Mouse (Mus musculus): ENCODE measurements at regions not wholly inside any gene's neighbourhood (a gene's known extent, or its start where the extent isn't known, plus 50 kb on each side); places are given as distances from the start of the nearest gene placed in this dataset.

DNA sequence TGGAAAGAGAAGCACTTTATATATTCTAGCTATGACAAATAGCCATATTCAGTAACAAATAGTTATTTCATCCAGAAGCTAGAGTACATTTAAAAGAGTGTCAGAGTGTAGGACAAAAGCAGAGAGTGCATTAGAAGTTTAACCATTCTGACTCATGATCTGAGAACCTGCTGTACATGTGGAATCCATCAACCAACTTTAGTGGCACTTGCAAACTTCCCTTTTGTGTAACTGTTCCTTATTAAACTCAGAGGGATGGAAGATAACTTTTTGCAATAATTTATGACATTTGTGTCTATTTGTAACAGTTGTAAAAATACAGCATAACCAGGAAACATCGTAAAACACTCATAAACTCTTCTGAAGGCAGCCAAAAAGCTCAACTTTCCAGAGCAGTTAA, 1835.4 kb upstream of the Sel1l start:
- Histone ChIP-seq H3K9me3 (ENCODE audit: control insufficient read depth, low read length) (no peaks in the 10 kb centered on the region), H3K4me3 (replicated peaks; ENCODE audit: low read length) (no peak overlapping the region), H3K4me2 (replicated peaks; ENCODE audit: low read depth, low read length, severe bottlenecking) (no peak overlapping the region), H3K9ac (ENCODE audit: low read depth, low read length, severe bottlenecking) (no peak overlapping the region), H3K27me3 (ENCODE audit: control insufficient read depth, insufficient read depth, low read length) (no peaks in the 10 kb centered on the region), H3K4me1 (ENCODE audit: control insufficient read depth, insufficient read depth, low read length) (peaks cover 4% of the 10 kb centered on the region; the same call in 1 of the 2 replicates), H3K36me3 (ENCODE audit: control insufficient read depth, insufficient read depth, low read length) (no peaks in the 10 kb centered on the region), H3K27ac (replicated peaks; ENCODE audit: low read depth, low read length) (no peak overlapping the region)
- TF ChIP-seq POLR2A (IDR thresholded peaks at IDR 0.05; ENCODE audit: borderline replicate concordance, extremely low read depth, insufficient read depth, insufficient read length), result no peak
- DNase-seq (ENCODE audit: low spot score), result peak; percentile 75
- ATAC-seq (ENCODE audit: low FRiP score, low read depth), result peak; percentile 77
- 14% methylated on average over 1 of the region's 1 CpGs for WGBS

DNA sequence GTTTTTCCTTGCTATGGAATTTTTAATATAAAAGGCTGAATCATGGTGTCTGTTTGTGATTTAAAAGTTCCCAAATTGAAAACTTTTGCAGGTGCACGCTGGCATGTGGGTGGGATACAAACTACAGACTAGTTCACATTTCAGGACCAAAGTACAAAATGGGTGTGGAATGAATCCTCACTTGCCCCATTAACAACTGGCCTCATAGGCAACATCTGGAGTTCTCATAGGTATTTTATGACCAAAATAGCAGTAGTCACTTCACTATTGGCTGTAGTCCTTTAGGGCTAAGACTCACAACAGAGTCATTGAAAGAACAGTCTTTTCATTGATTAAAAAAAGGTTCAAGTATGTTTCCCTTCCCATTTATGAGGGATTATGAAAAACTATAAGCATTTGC, 1828.5 kb upstream of the Sel1l start:
- H3K4me3 ChIP-seq (replicated peaks; ENCODE audit: low read length), result no peak overlapping the region
- no peak overlapping the region for H3K4me2 ChIP-seq (replicated peaks; ENCODE audit: low read depth, low read length, severe bottlenecking)
- no peaks in the 10 kb centered on the region for H3K27me3 ChIP-seq (ENCODE audit: control insufficient read depth, insufficient read depth, low read length)
- DNase-seq (ENCODE audit: low spot score) (peak; percentile 58), ATAC-seq (ENCODE audit: low FRiP score, low read depth) (peak; percentile 76)
- WGBS, result 40% methylated on average over 1 of the region's 1 CpGs
- no peak for TF ChIP-seq POLR2A (IDR thresholded peaks at IDR 0.05; ENCODE audit: borderline replicate concordance, extremely low read depth, insufficient read depth, insufficient read length)
- no peak overlapping the region for H3K27ac ChIP-seq (replicated peaks; ENCODE audit: low read depth, low read length)
- peaks cover 6% of the 10 kb centered on the region; the same call in 1 of the 2 replicates for H3K4me1 ChIP-seq (ENCODE audit: control insufficient read depth, insufficient read depth, low read length)
- no peaks in the 10 kb centered on the region for H3K36me3 ChIP-seq (ENCODE audit: control insufficient read depth, insufficient read depth, low read length)
- no peak overlapping the region for H3K9ac ChIP-seq (ENCODE audit: low read depth, low read length, severe bottlenecking)
- H3K9me3 ChIP-seq (ENCODE audit: control insufficient read depth, low read length), result no peaks in the 10 kb centered on the region

- ATAC-seq (ENCODE audit: low FRiP score, low read depth) (no peak), DNase-seq (ENCODE audit: low spot score) (no peak)
- no peak overlapping the region for H3K4me3 ChIP-seq (replicated peaks; ENCODE audit: low read length)
- no peak for TF ChIP-seq POLR2A (IDR thresholded peaks at IDR 0.05; ENCODE audit: borderline replicate concordance, extremely low read depth, insufficient read depth, insufficient read length)
- H3K27me3 ChIP-seq (ENCODE audit: control insufficient read depth, insufficient read depth, low read length), result no peaks in the 10 kb centered on the region
- H3K4me1 ChIP-seq (ENCODE audit: control insufficient read depth, insufficient read depth, low read length), result peaks cover 2% of the 10 kb centered on the region; the same call in 1 of the 2 replicates
- no peak overlapping the region for H3K9ac ChIP-seq (ENCODE audit: low read depth, low read length, severe bottlenecking)
- H3K4me2 ChIP-seq (replicated peaks; ENCODE audit: low read depth, low read length, severe bottlenecking), result no peak overlapping the region
- H3K27ac ChIP-seq (replicated peaks; ENCODE audit: low read depth, low read length), result no peak overlapping the region
- no peaks in the 10 kb centered on the region for H3K9me3 ChIP-seq (ENCODE audit: control insufficient read depth, low read length)
- no peaks in the 10 kb centered on the region for H3K36me3 ChIP-seq (ENCODE audit: control insufficient read depth, insufficient read depth, low read length)
Measured at GRCm38 (mm10) chr12:93675032-93675431, 1826.1 kb upstream of the Sel1l start.

DNA sequence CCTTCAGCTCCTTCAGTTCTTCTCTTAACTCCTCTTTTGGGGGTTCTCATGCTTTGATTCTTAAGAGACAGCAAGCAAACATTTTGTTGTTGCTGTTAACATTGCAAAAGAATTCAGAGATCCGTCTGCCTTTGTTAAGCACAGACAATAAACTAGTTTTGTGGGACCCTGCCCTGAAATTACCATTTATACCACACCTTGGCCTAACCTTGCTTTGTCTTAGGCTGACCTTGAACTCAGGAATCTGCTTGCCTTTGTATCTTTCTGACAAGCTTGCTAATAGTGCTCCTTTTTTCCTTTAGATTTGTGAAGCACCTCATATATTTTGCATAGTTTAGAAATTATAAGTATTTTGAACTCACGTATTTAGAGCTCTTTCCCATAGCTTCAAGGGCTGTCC, 1820.3 kb upstream of the Sel1l start:
- Histone ChIP-seq H3K4me3 (replicated peaks; ENCODE audit: low read length) (no peak overlapping the region), H3K27me3 (ENCODE audit: control insufficient read depth, insufficient read depth, low read length) (no peaks in the 10 kb centered on the region), H3K9me3 (ENCODE audit: control insufficient read depth, low read length) (no peaks in the 10 kb centered on the region; the same call in 1 of the 2 replicates), H3K9ac (ENCODE audit: low read depth, low read length, severe bottlenecking) (no peak overlapping the region), H3K36me3 (ENCODE audit: control insufficient read depth, insufficient read depth, low read length) (no peaks in the 10 kb centered on the region), H3K4me1 (ENCODE audit: control insufficient read depth, insufficient read depth, low read length) (no peaks in the 10 kb centered on the region), H3K27ac (replicated peaks; ENCODE audit: low read depth, low read length) (no peak overlapping the region), H3K4me2 (replicated peaks; ENCODE audit: low read depth, low read length, severe bottlenecking) (no peak overlapping the region)
- ATAC-seq (ENCODE audit: low FRiP score, low read depth), result no peak
- 75% methylated on average over 2 of the region's 2 CpGs for WGBS
- no peak for DNase-seq (ENCODE audit: low spot score)
- TF ChIP-seq POLR2A (IDR thresholded peaks at IDR 0.05; ENCODE audit: borderline replicate concordance, extremely low read depth, insufficient read depth, insufficient read length), result no peak

- TF ChIP-seq POLR2A (IDR thresholded peaks at IDR 0.05; ENCODE audit: borderline replicate concordance, extremely low read depth, insufficient read depth, insufficient read length), result no peak
- Histone ChIP-seq H3K4me1 (ENCODE audit: control insufficient read depth, insufficient read depth, low read length) (no peaks in the 10 kb centered on the region), H3K36me3 (ENCODE audit: control insufficient read depth, insufficient read depth, low read length) (no peaks in the 10 kb centered on the region), H3K4me2 (replicated peaks; ENCODE audit: low read depth, low read length, severe bottlenecking) (no peak overlapping the region), H3K9ac (ENCODE audit: low read depth, low read length, severe bottlenecking) (no peak overlapping the region), H3K27me3 (ENCODE audit: control insufficient read depth, insufficient read depth, low read length) (no peaks in the 10 kb centered on the region), H3K27ac (replicated peaks; ENCODE audit: low read depth, low read length) (no peak overlapping the region), H3K4me3 (replicated peaks; ENCODE audit: low read length) (no peak overlapping the region), H3K9me3 (ENCODE audit: control insufficient read depth, low read length) (no peaks in the 10 kb centered on the region; the same call in 1 of the 2 replicates)
- whole genome bisulfite sequencing, result 85% methylated on average over 1 of the region's 1 CpGs
- ATAC-seq (ENCODE audit: low FRiP score, low read depth) (no peak), DNase-seq (ENCODE audit: low spot score) (no peak)
Measured at GRCm38 (mm10) chr12:93666799-93667198, 1817.8 kb upstream of the Sel1l start.

Measured in limb, embryonic 14.5 days (tissue).